ENCODE assay signal across 23 mouse cellular contexts in the genomic region with DNA sequence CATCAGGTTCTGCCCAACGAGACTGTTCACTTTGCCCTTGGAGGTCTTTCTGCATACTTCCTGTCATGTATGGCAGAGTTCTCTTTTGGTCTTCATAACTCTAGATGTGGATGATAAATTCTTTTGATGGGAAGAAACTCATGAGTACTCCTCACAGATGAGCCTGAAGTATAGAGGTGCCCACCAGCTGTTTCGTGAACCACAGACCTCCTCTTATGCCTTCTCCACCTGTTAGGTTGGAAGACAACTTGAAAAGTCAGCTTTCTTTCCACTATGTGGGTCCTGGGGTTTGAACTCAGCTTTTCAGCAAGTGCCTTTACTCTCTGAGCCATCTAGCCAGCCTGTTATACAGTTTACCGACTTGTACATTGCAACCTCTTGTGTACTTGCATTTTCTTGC. TPM values are rescaled to one million over a fixed set of nuclear protein-coding genes. Genes with fewer than 3 reads are reported as not detected.
DNase-seq lines count a peak whose midpoint lies in the region; ATAC-seq lines count a peak whose summit lies in the region.
"Had no signal": no experiment of that assay in that cellular context is flagged by ENCODE, and none has a peak within 500 bp of the region (broad histone marks: within the 10 kb centered on the region; RNA-seq: fewer than 3 reads in every experiment).

No protein-coding gene starts in this region.

- H3K4me3 ChIP-seq in heart, embryonic 12.5 days, result no peak overlapping the region
- H3K4me3 ChIP-seq in intestine, embryonic 16.5 days (ENCODE audit: low read length), result no peak overlapping the region
- no peak overlapping the region for H3K4me3 ChIP-seq in intestine, embryonic 15.5 days (replicated peaks)
- H3K4me3 ChIP-seq: forebrain, embryonic 13.5 days; hindbrain, embryonic 10.5 days; hindbrain, embryonic 15.5 days; limb, embryonic 12.5 days; liver, embryonic 15.5 days; neural tube, embryonic 15.5 days had no signal

- no peaks in the 10 kb centered on the region for H3K27me3 ChIP-seq in heart, embryonic 12.5 days (replicated peaks)
- no peaks in the 10 kb centered on the region for H3K27me3 ChIP-seq in intestine, embryonic 16.5 days (replicated peaks; ENCODE audit: control insufficient read depth, insufficient read depth, low read length)
- H3K27me3 ChIP-seq in intestine, embryonic 15.5 days (replicated peaks), result no peaks in the 10 kb centered on the region
- H3K27me3 ChIP-seq: forebrain, embryonic 13.5 days; hindbrain, embryonic 15.5 days; limb, embryonic 12.5 days; liver, embryonic 15.5 days; neural tube, embryonic 15.5 days; Patski had no signal

- H3K4me1 ChIP-seq in heart, embryonic 12.5 days (replicated peaks), result peaks cover 44% of the 10 kb centered on the region
- no peaks in the 10 kb centered on the region; the same call in 1 of the 2 replicates for H3K4me1 ChIP-seq in intestine, embryonic 16.5 days (ENCODE audit: control insufficient read depth, insufficient read depth, low read length)
- H3K4me1 ChIP-seq in intestine, embryonic 15.5 days (replicated peaks), result no peaks in the 10 kb centered on the region
- H3K4me1 ChIP-seq: hindbrain, embryonic 10.5 days had no signal

- no peaks in the 10 kb centered on the region for H3K9me3 ChIP-seq in heart, embryonic 12.5 days (replicated peaks)
- no peaks in the 10 kb centered on the region for H3K9me3 ChIP-seq in intestine, embryonic 16.5 days (ENCODE audit: control insufficient read depth, low read length)
- H3K9me3 ChIP-seq in intestine, embryonic 15.5 days, result no peaks in the 10 kb centered on the region
- H3K9me3 ChIP-seq: forebrain, embryonic 13.5 days; hindbrain, embryonic 10.5 days; hindbrain, embryonic 15.5 days; limb, embryonic 12.5 days; liver, embryonic 15.5 days; neural tube, embryonic 15.5 days had no signal

- H3K9ac ChIP-seq in heart, embryonic 12.5 days, result peak overlapping the region; percentile 3; the same call in 1 of the 2 replicates
- no peak overlapping the region for H3K9ac ChIP-seq in intestine, embryonic 16.5 days (ENCODE audit: low read depth, low read length)
- no peak overlapping the region for H3K9ac ChIP-seq in intestine, embryonic 15.5 days
- H3K9ac ChIP-seq: forebrain, embryonic 13.5 days; hindbrain, embryonic 15.5 days; limb, embryonic 12.5 days; liver, embryonic 15.5 days; lung, embryonic 14.5 days; neural tube, embryonic 15.5 days had no signal

- DNase-seq in heart, adult 11 months, result no peak
- DNase-seq in thymus, postnatal 25 days, result peak; percentile 52
- no peak for DNase-seq in yolk sac, embryonic 10.5 days (ENCODE audit: low spot score)
- DNase-seq in urinary bladder, postnatal 25 days (ENCODE audit: low spot score), result no peak
- DNase-seq: adrenal gland, postnatal 10 days; cerebellum, adult 9-10 months; cerebellum, postnatal 36 days; kidney, adult 8-10 months; lung, embryonic 14.5 days; lung, postnatal 14 days; right cerebral cortex, postnatal 14 days had no signal

- ATAC-seq in heart, embryonic 12.5 days (ENCODE audit: insufficient number of reproducible peaks, low FRiP score), result no peak
- no peak for ATAC-seq in intestine, embryonic 16.5 days
- ATAC-seq in intestine, embryonic 15.5 days, result no peak
- ATAC-seq: forebrain, embryonic 13.5 days; inflammation-experienced regulatory T-cells, adult 6 months had no signal

- H3K36me3 ChIP-seq in heart, embryonic 12.5 days, result no peaks in the 10 kb centered on the region
- no peaks in the 10 kb centered on the region for H3K36me3 ChIP-seq in intestine, embryonic 16.5 days (ENCODE audit: control insufficient read depth, insufficient read depth, low read length)
- H3K36me3 ChIP-seq in intestine, embryonic 15.5 days, result no peaks in the 10 kb centered on the region
- H3K36me3 ChIP-seq: hindbrain, embryonic 15.5 days; limb, embryonic 12.5 days; liver, embryonic 15.5 days; neural tube, embryonic 15.5 days had no signal

- H3K27ac ChIP-seq in heart, embryonic 12.5 days (ENCODE audit: poor library complexity, severe bottlenecking), result no peak overlapping the region
- peak overlapping the region; percentile 49 for H3K27ac ChIP-seq in intestine, embryonic 16.5 days (ENCODE audit: low read length)
- no peak overlapping the region for H3K27ac ChIP-seq in intestine, embryonic 15.5 days
- H3K27ac ChIP-seq: forebrain, embryonic 13.5 days; hindbrain, embryonic 10.5 days; hindbrain, embryonic 15.5 days; limb, embryonic 12.5 days; liver, embryonic 15.5 days had no signal

- WGBS in heart, embryonic 12.5 days, result 88% methylated on average over 3 of the region's 3 CpGs
- 85% methylated on average over 3 of the region's 3 CpGs for WGBS in intestine, embryonic 16.5 days
- WGBS in intestine, embryonic 15.5 days, result 94% methylated on average over 3 of the region's 3 CpGs

- no peak overlapping the region for H3K4me2 ChIP-seq in heart, embryonic 12.5 days
- no peak overlapping the region for H3K4me2 ChIP-seq in intestine, embryonic 16.5 days (ENCODE audit: low read depth, low read length)
- H3K4me2 ChIP-seq in intestine, embryonic 15.5 days (replicated peaks), result no peak overlapping the region
- H3K4me2 ChIP-seq: forebrain, embryonic 13.5 days; heart, embryonic 11.5 days; hindbrain, embryonic 15.5 days; limb, embryonic 12.5 days; liver, embryonic 15.5 days; lung, embryonic 14.5 days; neural tube, embryonic 15.5 days had no signal

RNA-seq across cellular contexts. Expression of a gene that starts 57.1 kb away (rescaled TPM):
- polyA plus RNA-seq in heart, embryonic 12.5 days (2016; fragmentation: Nextera tagmentation; extraction: Ambion mirVana), result 115 and 127 TPM in 2 replicates
- polyA plus RNA-seq in intestine, embryonic 16.5 days (2015; fragmentation: Nextera tagmentation; extraction: Ambion mirVana), result 24.0 and 24.9 TPM in 2 replicates
- 32.8 and 35.2 TPM in 2 replicates for polyA plus RNA-seq in intestine, embryonic 15.5 days (2015; fragmentation: Nextera tagmentation; extraction: Ambion mirVana)
